Mouse (Mus musculus) gastrocnemius, adult 18-20 months (tissue): Measurements from ENCODE around the gene Tnfrsf4. TPM values are rescaled to one million over a fixed set of nuclear protein-coding genes. Genes with fewer than 3 reads are reported as not detected.

ENCODE experiments used
- DNase-seq: peaks from one replicate; pipeline ENCODE4 v3.0.0; 2021; ENCODE audit warnings: low spot score
- microRNA-seq: library from miRNA; unstranded; fragments of <30 nt; microRNA quantifications from one replicate; pipeline ENCODE4 v1.2.0, GENCODE M21; 2021
- total RNA-seq, 2 experiments: library from RNA; stranded (reverse); gene quantifications; 2 replicates each; pipeline ENCODE4 v1.2.3; 2021

The Tnfrsf4 gene
- total RNA-seq, 2 experiments from 2014 or later, result 1.2 to 1.3 TPM

DNA sequence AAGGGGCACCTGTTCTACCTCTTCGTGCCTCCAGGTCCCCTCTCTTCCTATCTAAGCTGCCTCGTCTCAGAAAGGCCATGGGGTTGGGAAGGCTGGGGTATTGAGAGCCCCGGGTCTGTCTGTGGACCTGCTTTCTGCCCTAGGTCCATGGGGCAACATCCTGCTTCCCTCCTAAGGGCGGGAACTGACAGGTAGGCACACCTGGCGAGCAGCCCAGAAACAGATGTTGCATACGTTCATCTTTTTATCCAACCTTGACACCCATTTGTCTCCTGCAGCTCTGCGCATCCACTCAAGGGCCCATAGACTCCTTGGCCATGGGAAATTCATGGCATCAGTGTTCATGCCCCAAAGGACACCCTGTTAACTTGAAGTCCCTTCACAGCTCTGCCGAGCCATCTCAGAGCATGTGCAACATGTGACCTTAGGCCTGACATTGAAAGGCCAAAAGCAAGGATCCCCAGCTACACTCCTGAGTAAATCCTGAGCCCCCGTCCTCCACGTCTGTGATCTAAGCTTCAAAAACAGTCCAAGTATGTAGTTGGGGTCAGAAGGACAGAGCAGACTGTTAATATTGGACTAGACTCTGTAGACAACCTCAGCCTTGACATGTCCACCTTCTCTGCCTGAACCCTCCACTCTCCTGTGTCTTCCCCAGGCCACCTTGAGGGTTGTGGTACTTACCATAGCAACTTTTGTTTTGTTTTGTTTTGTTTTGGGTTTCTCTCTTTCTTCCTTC lies 51.7 kb downstream of the Tnfrsf4 start:
- DNase-seq, result no peak

Small RNA genes lying within 50 kb of the gene (microRNA-seq; reads per million reads assigned to microRNA genes)
- gene Mir200a (2.0 reads per million), gene Mir200b (16.4 reads per million, percentile 33 among the genes with 10 or more reads in this experiment), gene Mir429 (6.8 reads per million, percentile 17 among the genes with 10 or more reads in this experiment)

Other genes starting within 250 kb of the Tnfrsf4 start
- gene Vwa1, start 239.1 kb upstream of the Tnfrsf4 start, total RNA-seq, result 1 to 10 TPM; 5.3 to 9.7 TPM
- under 1 TPM; 0.39 to 0.47 TPM for gene Tmem88b, start 228.0 kb upstream of the Tnfrsf4 start, total RNA-seq
- not detected for gene Ankrd65, start 223.4 kb upstream of the Tnfrsf4 start, total RNA-seq
- 10 to 100 TPM; 50.3 to 54.0 TPM for gene Mrpl20, start 211.0 kb upstream of the Tnfrsf4 start, total RNA-seq
- 10 to 100 TPM; 15.4 to 18.3 TPM for gene Ccnl2, start 201.4 kb upstream of the Tnfrsf4 start, total RNA-seq
- gene Aurkaip1, start 182.6 kb upstream of the Tnfrsf4 start, total RNA-seq, result 10 to 100 TPM; 79.5 to 82.6 TPM
- gene Mxra8, start 174.2 kb upstream of the Tnfrsf4 start, total RNA-seq, result 10 to 100 TPM; 25.0 to 29.7 TPM
- gene Dvl1, start 166.4 kb upstream of the Tnfrsf4 start, total RNA-seq, result 100 to 1,000 TPM; 104 to 106 TPM
- under 1 TPM; 0.09 to 0.12 TPM for gene Tas1r3, start 150.5 kb upstream of the Tnfrsf4 start, total RNA-seq
- gene Cptp, start 144.4 kb upstream of the Tnfrsf4 start, total RNA-seq, result 10 to 100 TPM; 13.0 to 16.2 TPM
- 10 to 100 TPM; 13.9 to 14.0 TPM for gene Ints11, start 144.3 kb upstream of the Tnfrsf4 start, total RNA-seq
- 10 to 100 TPM; 11.2 to 13.2 TPM for gene Pusl1, start 122.1 kb upstream of the Tnfrsf4 start, total RNA-seq
- 1 to 10 TPM; 6.6 to 7.3 TPM for gene Acap3, start 122.0 kb upstream of the Tnfrsf4 start, total RNA-seq
- gene Ube2j2, start 70.0 kb upstream of the Tnfrsf4 start, total RNA-seq, result 10 to 100 TPM; 62.3 to 66.4 TPM
- 10 to 100 TPM; 16.9 to 19.7 TPM for gene C1qtnf12, start 51.5 kb upstream of the Tnfrsf4 start, total RNA-seq
- 1 to 10 TPM; 1.3 TPM for gene B3galt6, start 21.2 kb upstream of the Tnfrsf4 start, total RNA-seq
- 10 to 100 TPM; 77.2 to 85.0 TPM for gene Sdf4, start 21.0 kb upstream of the Tnfrsf4 start, total RNA-seq
- gene Tnfrsf18, start 12.3 kb downstream of the Tnfrsf4 start, total RNA-seq, result not detected
- not detected for gene Ttll10, start 45.6 kb downstream of the Tnfrsf4 start, total RNA-seq
- gene 9430015G10Rik, start 96.1 kb downstream of the Tnfrsf4 start, total RNA-seq, result 1 to 10 TPM; 2.1 to 3.1 TPM
- gene Rnf223, start 116.7 kb downstream of the Tnfrsf4 start, total RNA-seq, result not detected
- 1 to 10 TPM; 4.8 to 5.6 TPM for gene Agrn, start 183.6 kb downstream of the Tnfrsf4 start, total RNA-seq
- gene Isg15, start 187.0 kb downstream of the Tnfrsf4 start, total RNA-seq, result under 1 TPM; 0.32 to 0.74 TPM
- gene AW011738, start 189.5 kb downstream of the Tnfrsf4 start, total RNA-seq, result 1 to 10 TPM; 3.7 to 4.9 TPM
- gene Perm1, start 202.0 kb downstream of the Tnfrsf4 start, total RNA-seq, result 100 to 1,000 TPM; 143 to 233 TPM
- 1 to 10 TPM; 5.9 to 6.7 TPM for gene Plekhn1, start 221.0 kb downstream of the Tnfrsf4 start, total RNA-seq
- 10 to 100 TPM; 31.2 to 33.4 TPM for gene Noc2l, start 222.2 kb downstream of the Tnfrsf4 start, total RNA-seq
- gene Samd11, start 241.8 kb downstream of the Tnfrsf4 start, total RNA-seq, result not detected